Mouse (Mus musculus): ENCODE results near the gene Fgfr2. TPM values are rescaled to one million over a fixed set of nuclear protein-coding genes. Genes with fewer than 3 reads are reported as not detected.

Fgfr2 gene
- total RNA-seq, 1 experiment: 37.5 TPM

DNA sequence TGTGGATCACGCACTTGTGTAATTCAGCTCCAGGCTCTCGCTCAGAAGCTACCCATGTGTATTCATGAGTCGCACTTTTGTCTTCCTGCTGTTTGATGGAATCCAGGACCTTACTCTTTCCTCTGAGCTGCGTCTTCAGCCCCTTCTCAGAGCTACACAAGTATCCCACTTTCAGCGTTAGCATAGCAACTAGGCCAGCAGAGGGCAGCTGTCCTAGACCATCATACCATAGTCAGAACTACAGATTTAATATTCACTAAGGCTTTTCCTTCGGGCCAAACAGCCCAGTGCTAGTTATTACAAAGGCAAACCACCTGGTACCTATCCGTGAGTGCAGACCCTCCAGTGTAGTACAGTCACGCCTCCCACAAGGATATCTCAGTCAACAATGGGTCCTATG lies 1826.0 kb downstream of the Fgfr2 start:
- Histone ChIP-seq H3K4me3 (ENCODE audit: insufficient read depth in 1 of 2, low read depth in 1 of 2, low read length in 2 of 2, poor library complexity in 1 of 2, severe bottlenecking in 1 of 2) (no peak overlapping the region), H3K27ac (ENCODE audit: insufficient read depth, low read depth, low read length, poor library complexity, severe bottlenecking) (no peak overlapping the region), H3K4me1 (ENCODE audit: control insufficient read depth in 2 of 2, insufficient read depth in 2 of 2, low read length in 2 of 2, poor library complexity in 1 of 2) (no peaks in the 10 kb centered on the region), H3K9ac (ENCODE audit: insufficient read depth, low read depth, low read length, poor library complexity, severe bottlenecking) (no peak overlapping the region), H3K36me3 (ENCODE audit: control insufficient read depth, insufficient read depth, low read length, poor library complexity, severe bottlenecking) (no peaks in the 10 kb centered on the region), H3K9me3 (ENCODE audit: control insufficient read depth, insufficient read depth, low read depth, low read length) (no peaks in the 10 kb centered on the region)
- DNase-seq (ENCODE audit: low read depth, low spot score): no peak
- no peak for TF ChIP-seq ZNF384 (IDR thresholded peaks at IDR 0.05; ENCODE audit: low read depth, low read length)
- TF ChIP-seq HCFC1 (IDR thresholded peaks at IDR 0.05; ENCODE audit: borderline replicate concordance, insufficient read depth, low read length): no peak
- no peak for TF ChIP-seq MAFK (IDR thresholded peaks at IDR 0.05; ENCODE audit: insufficient read depth, low read depth, low read length)
- TF ChIP-seq ZC3H11A (IDR thresholded peaks at IDR 0.05; ENCODE audit: borderline replicate concordance, low read depth, low read length): no peak
- no peak for TF ChIP-seq CHD2 (IDR thresholded peaks at IDR 0.05; ENCODE audit: low read depth, low read length)
- in situ Hi-C loops (cut with MboI; ENCODE audit: low sequenced_read_pairs in 2 of 2, unreplicated experiment in 2 of 2): no loop called here

DNA sequence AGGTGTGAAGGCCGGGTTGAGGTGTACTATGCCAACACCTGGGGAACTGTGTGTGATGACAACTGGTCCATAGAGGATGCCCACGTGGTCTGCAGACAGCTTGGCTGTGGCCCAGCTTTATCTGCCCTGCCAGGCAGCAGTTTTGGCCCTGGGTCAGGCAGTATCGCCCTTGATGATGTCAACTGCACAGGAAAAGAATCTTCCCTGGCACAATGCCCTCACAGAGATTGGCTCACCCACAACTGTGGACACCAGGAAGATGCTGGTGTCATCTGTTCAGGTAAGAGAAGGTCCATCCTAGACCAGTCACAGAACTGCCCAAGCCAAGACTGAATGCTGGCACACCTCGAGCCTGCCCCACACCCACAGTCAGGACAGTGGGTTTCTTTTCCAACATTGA lies 1857.3 kb downstream of the Fgfr2 start:
- TF ChIP-seq CHD2 (IDR thresholded peaks at IDR 0.05; ENCODE audit: low read depth, low read length): no peak
- DNase-seq (ENCODE audit: low read depth, low spot score): no peak
- Histone ChIP-seq H3K27ac (ENCODE audit: insufficient read depth, low read depth, low read length, poor library complexity, severe bottlenecking) (no peak overlapping the region), H3K36me3 (ENCODE audit: control insufficient read depth, insufficient read depth, low read length, poor library complexity, severe bottlenecking) (no peaks in the 10 kb centered on the region), H3K9ac (ENCODE audit: insufficient read depth, low read depth, low read length, poor library complexity, severe bottlenecking) (no peak overlapping the region), H3K4me1 (ENCODE audit: control insufficient read depth in 2 of 2, insufficient read depth in 2 of 2, low read length in 2 of 2, poor library complexity in 1 of 2) (no peaks in the 10 kb centered on the region), H3K9me3 (ENCODE audit: control insufficient read depth, insufficient read depth, low read depth, low read length) (no peaks in the 10 kb centered on the region), H3K4me3 (ENCODE audit: insufficient read depth in 1 of 2, low read depth in 1 of 2, low read length in 2 of 2, poor library complexity in 1 of 2, severe bottlenecking in 1 of 2) (no peak overlapping the region)
- in situ Hi-C loops (cut with MboI; ENCODE audit: low sequenced_read_pairs in 2 of 2, unreplicated experiment in 2 of 2): no loop called here

DNA sequence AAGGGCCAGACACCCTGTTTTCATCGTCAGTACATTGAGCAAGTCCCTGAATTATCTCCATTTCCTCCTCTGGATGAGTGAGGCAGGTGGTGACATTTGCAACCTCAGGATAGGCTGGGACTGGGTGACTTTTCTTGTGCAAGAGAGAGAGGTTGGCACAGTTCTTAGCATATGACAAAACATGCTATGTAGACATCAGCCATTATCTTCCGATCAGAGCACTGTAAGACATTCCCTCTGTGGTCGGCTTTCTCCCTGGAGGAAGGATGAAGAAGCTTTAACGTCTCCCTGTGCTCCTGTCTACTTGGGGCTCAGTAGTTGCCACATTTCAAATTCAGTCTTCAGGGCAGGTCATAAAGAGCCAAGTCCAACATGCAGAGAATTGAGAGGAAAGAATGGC lies 1858.9 kb downstream of the Fgfr2 start:
- TF ChIP-seq MAFK (IDR thresholded peaks at IDR 0.05; ENCODE audit: insufficient read depth, low read depth, low read length) (no peak), ZC3H11A (IDR thresholded peaks at IDR 0.05; ENCODE audit: borderline replicate concordance, low read depth, low read length) (no peak), CHD2 (IDR thresholded peaks at IDR 0.05; ENCODE audit: low read depth, low read length) (no peak), ZNF384 (IDR thresholded peaks at IDR 0.05; ENCODE audit: low read depth, low read length) (no peak), HCFC1 (IDR thresholded peaks at IDR 0.05; ENCODE audit: borderline replicate concordance, insufficient read depth, low read length) (no peak)
- no peaks in the 10 kb centered on the region for H3K36me3 ChIP-seq (ENCODE audit: control insufficient read depth, insufficient read depth, low read length, poor library complexity, severe bottlenecking)
- H3K9ac ChIP-seq (ENCODE audit: insufficient read depth, low read depth, low read length, poor library complexity, severe bottlenecking): no peak overlapping the region
- no peak for DNase-seq (ENCODE audit: low read depth, low spot score)
- H3K4me1 ChIP-seq (ENCODE audit: control insufficient read depth in 2 of 2, insufficient read depth in 2 of 2, low read length in 2 of 2, poor library complexity in 1 of 2): no peaks in the 10 kb centered on the region
- in situ Hi-C loops (cut with MboI; ENCODE audit: low sequenced_read_pairs in 2 of 2, unreplicated experiment in 2 of 2): no loop called here
- no peak overlapping the region for H3K4me3 ChIP-seq (ENCODE audit: insufficient read depth in 1 of 2, low read depth in 1 of 2, low read length in 2 of 2, poor library complexity in 1 of 2, severe bottlenecking in 1 of 2)
- H3K27ac ChIP-seq (ENCODE audit: insufficient read depth, low read depth, low read length, poor library complexity, severe bottlenecking): no peak overlapping the region
- no peaks in the 10 kb centered on the region for H3K9me3 ChIP-seq (ENCODE audit: control insufficient read depth, insufficient read depth, low read depth, low read length)

DNA sequence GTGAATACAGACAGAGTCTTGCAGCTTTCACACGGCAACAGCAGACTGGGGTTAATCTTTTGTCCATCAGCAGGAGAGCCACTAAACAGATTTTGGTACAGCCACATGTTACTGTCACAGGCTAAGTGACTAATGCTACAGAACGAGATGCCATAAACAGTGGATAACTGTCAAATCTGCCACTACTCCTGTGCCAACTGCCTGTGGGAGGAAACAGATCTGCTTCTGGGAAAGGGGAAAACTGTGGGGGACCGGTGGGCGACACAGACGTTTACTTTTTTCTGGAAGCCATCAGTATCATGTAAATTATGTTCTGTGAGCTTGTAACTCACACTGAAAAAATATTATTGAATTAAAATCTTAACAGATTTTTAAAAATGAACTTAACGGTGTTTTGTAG lies 1862.2 kb downstream of the Fgfr2 start:
- H3K36me3 ChIP-seq (ENCODE audit: control insufficient read depth, insufficient read depth, low read length, poor library complexity, severe bottlenecking): no peaks in the 10 kb centered on the region
- H3K4me1 ChIP-seq (ENCODE audit: control insufficient read depth in 2 of 2, insufficient read depth in 2 of 2, low read length in 2 of 2, poor library complexity in 1 of 2): no peaks in the 10 kb centered on the region
- in situ Hi-C loops (cut with MboI; ENCODE audit: low sequenced_read_pairs in 2 of 2, unreplicated experiment in 2 of 2): no loop called here
- H3K27ac ChIP-seq (ENCODE audit: insufficient read depth, low read depth, low read length, poor library complexity, severe bottlenecking): no peak overlapping the region
- H3K4me3 ChIP-seq (ENCODE audit: insufficient read depth in 1 of 2, low read depth in 1 of 2, low read length in 2 of 2, poor library complexity in 1 of 2, severe bottlenecking in 1 of 2): no peak overlapping the region
- no peak overlapping the region for H3K9ac ChIP-seq (ENCODE audit: insufficient read depth, low read depth, low read length, poor library complexity, severe bottlenecking)
- H3K9me3 ChIP-seq (ENCODE audit: control insufficient read depth, insufficient read depth, low read depth, low read length): no peaks in the 10 kb centered on the region
- DNase-seq (ENCODE audit: low read depth, low spot score): no peak
- no peak for TF ChIP-seq ZC3H11A (IDR thresholded peaks at IDR 0.05; ENCODE audit: borderline replicate concordance, low read depth, low read length)
- TF ChIP-seq CHD2 (IDR thresholded peaks at IDR 0.05; ENCODE audit: low read depth, low read length): no peak
- no peak for TF ChIP-seq HCFC1 (IDR thresholded peaks at IDR 0.05; ENCODE audit: borderline replicate concordance, insufficient read depth, low read length)
- no peak for TF ChIP-seq ZNF384 (IDR thresholded peaks at IDR 0.05; ENCODE audit: low read depth, low read length)
- TF ChIP-seq MAFK (IDR thresholded peaks at IDR 0.05; ENCODE audit: insufficient read depth, low read depth, low read length): no peak

DNA sequence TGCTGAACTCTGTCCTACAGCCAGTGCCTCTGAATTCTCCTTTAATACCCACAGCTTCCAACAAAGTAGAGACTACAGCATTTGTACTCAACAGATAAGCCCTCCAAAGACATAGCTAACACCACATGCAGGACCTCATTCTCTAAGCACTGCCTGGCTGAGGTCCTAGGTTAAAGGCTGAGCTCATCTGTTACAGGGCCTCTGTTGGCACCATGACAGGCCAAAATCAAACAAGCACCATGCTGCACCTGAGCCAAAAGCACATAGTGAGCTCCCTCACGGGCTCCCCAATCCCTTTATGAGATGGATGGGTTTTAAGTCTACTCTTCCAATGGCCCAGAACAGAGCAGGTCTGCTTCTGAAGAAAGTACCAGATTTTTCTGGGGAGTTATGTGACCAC lies 1865.8 kb downstream of the Fgfr2 start:
- Histone ChIP-seq H3K4me3 (ENCODE audit: insufficient read depth in 1 of 2, low read depth in 1 of 2, low read length in 2 of 2, poor library complexity in 1 of 2, severe bottlenecking in 1 of 2) (no peak overlapping the region), H3K4me1 (ENCODE audit: control insufficient read depth in 2 of 2, insufficient read depth in 2 of 2, low read length in 2 of 2, poor library complexity in 1 of 2) (no peaks in the 10 kb centered on the region), H3K9ac (ENCODE audit: insufficient read depth, low read depth, low read length, poor library complexity, severe bottlenecking) (no peak overlapping the region), H3K36me3 (ENCODE audit: control insufficient read depth, insufficient read depth, low read length, poor library complexity, severe bottlenecking) (no peaks in the 10 kb centered on the region), H3K9me3 (ENCODE audit: control insufficient read depth, insufficient read depth, low read depth, low read length) (no peaks in the 10 kb centered on the region), H3K27ac (ENCODE audit: insufficient read depth, low read depth, low read length, poor library complexity, severe bottlenecking) (no peak overlapping the region)
- no peak for TF ChIP-seq MAFK (IDR thresholded peaks at IDR 0.05; ENCODE audit: insufficient read depth, low read depth, low read length)
- TF ChIP-seq ZNF384 (IDR thresholded peaks at IDR 0.05; ENCODE audit: low read depth, low read length): no peak
- TF ChIP-seq HCFC1 (IDR thresholded peaks at IDR 0.05; ENCODE audit: borderline replicate concordance, insufficient read depth, low read length): no peak
- TF ChIP-seq CHD2 (IDR thresholded peaks at IDR 0.05; ENCODE audit: low read depth, low read length): no peak
- TF ChIP-seq ZC3H11A (IDR thresholded peaks at IDR 0.05; ENCODE audit: borderline replicate concordance, low read depth, low read length): no peak
- no peak for DNase-seq (ENCODE audit: low read depth, low spot score)
- in situ Hi-C loops (cut with MboI; ENCODE audit: low sequenced_read_pairs in 2 of 2, unreplicated experiment in 2 of 2): no loop called here
